Mouse (Mus musculus) bone marrow, adult 2 months (tissue): Measurements from ENCODE around the gene Cep152. TPM values are rescaled to one million over a fixed set of nuclear protein-coding genes. Genes with fewer than 3 reads are reported as not detected.
A peak's percentile ranks its signal among the peaks of the same experiment; 100 is the strongest.

Source experiments
- H3K27ac ChIP-seq: fragments of 200-500 bp; 2 replicates; pipeline ENCODE4 v1.5.1; 2012; ENCODE audit warnings: low read depth, mild to moderate bottlenecking, control low read depth, inconsistent platforms, low read length; ENCODE audit not compliant: control insufficient read depth, poor library complexity, insufficient read depth
- H3K4me1 ChIP-seq: fragments of 200-500 bp; 2 replicates; pipeline ENCODE4 v1.6.1; 2011; ENCODE audit warnings: low read length; ENCODE audit not compliant: control insufficient read depth, insufficient read depth
- H3K4me3 ChIP-seq: fragments of 200-500 bp; replicated peaks from 2 replicates; pipeline ENCODE3; 2011; ENCODE audit warnings: mild to moderate bottlenecking, low read depth, low read length, control low read depth; ENCODE audit not compliant: control insufficient read depth
- CTCF ChIP-seq: fragments of 200-500 bp; IDR thresholded peaks from 2 replicates; pipeline ENCODE4 v1.5.1; 2011; ENCODE audit warnings: low read length, control low read depth; ENCODE audit not compliant: control insufficient read depth, insufficient read depth
- POLR2A ChIP-seq: fragments of 200-500 bp; IDR thresholded peaks from 2 replicates; pipeline ENCODE4 v1.6.1; 2011; ENCODE audit warnings: low read depth, mild to moderate bottlenecking, control low read depth, low read length, borderline replicate concordance; ENCODE audit not compliant: control insufficient read depth
- WGBS: fragments of 180-500 bp; shearing (Covaris S2); methylation state at CpG from one replicate; pipeline ENCODE4 v1.1.7; 2018; 5-methylcytosine and 5-hydroxymethylcytosine counted together
- polyA plus RNA-seq: library from polyadenylated mRNA; stranded (reverse); fragments of >200 nt; gene quantifications from 2 replicates; pipeline ENCODE4 v1.2.4, GENCODE M21; 2011; ENCODE audit warnings: low replicate concordance; ENCODE audit not compliant: missing spikeins, insufficient read depth, insufficient read length

Cep152 gene
- polyA plus RNA-seq, 1 experiment, result 12.9 TPM

DNA sequence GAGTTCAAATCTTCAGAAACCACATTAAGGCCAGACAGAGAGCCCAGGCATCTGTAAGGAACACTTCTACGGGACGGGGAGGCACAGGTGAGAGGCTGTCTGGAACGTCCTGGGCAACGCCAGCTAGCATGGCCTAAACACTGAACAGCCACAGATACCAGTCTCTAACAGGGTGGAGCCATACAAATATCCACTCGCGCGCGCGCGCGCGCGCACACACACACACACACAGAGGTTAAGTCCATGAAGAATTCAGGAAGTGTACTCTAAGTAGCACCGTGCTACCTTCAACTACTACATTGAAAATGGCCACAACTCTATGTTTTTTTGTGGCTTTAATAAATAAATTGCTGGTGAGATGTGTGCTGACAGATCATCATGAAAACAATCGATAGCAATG lies 1.7 kb downstream of the Cep152 start:
- H3K4me3 ChIP-seq, result no peak overlapping the region
- H3K27ac ChIP-seq, result no peak overlapping the region
- no peak for TF ChIP-seq CTCF
- no peak for TF ChIP-seq POLR2A
- 80% methylated on average over 15 of the region's 15 CpGs for WGBS
- no peaks in the 10 kb centered on the region; the same call in 1 of the 2 replicates for H3K4me1 ChIP-seq

DNA sequence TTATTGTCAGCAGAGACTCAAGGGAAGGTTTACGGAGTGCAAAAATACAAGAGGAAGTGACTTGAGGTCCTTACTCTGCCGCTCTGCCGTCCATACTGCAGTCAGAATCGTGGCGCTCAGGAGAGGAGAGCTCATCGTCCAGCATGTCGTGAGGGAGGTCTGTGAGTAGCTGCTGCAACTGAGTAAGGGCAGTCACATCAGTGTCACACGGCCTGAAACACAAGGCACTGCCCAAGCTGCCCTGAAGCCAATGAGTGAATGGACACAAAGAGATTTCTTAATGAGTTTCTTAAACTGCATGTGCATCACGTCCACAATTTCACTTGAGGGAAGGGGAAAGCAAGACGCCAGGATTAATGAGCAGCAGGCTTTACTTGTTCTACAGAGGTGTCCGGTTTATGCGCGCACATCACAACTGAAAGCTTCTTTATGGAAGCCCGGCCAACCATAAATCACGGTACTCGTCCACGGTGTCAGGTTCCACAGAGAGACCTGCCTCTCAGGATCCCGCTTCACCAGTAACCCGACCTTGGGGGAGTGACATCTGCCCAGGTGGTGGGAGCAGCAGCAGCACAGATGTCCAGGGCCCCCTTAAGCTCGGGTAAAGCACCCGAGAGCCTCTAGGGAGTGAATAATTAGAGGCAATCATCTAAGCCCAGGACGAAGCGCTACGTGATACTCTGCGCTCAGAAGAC lies 4.6 kb downstream of the Cep152 start:
- WGBS, result 93% methylated on average over 25 of the region's 25 CpGs
- TF ChIP-seq POLR2A, result no peak
- TF ChIP-seq CTCF, result no peak
- H3K27ac ChIP-seq, result no peak overlapping the region

DNA sequence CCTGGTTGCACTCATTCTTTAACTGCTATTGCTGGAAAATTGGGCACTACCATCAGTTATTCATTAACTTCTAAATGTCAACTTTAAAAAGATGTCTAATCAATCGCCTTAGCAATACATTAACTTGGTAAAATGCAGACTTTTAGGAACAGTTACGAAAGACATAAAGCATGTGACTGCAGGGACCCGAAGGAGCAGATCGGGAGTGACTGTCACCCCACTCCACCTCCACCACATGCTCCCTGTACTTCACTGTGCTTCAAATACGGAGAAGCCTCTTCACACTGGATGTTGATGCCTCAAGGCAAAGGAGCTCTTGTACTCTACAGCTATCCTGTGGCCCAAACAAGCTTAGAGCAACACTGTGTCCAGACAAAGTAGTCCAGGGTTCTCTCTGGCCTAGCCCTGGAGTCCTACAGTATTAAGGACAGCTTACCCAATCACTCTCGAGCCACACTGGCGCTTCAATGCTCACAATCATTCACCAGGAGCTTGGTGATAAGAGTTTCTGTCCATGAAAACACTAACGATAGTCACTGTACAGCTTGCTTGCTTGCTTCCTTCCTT lies 9.0 kb downstream of the Cep152 start:
- Histone ChIP-seq H3K4me1 (no peaks in the 10 kb centered on the region), H3K4me3 (no peak overlapping the region), H3K27ac (no peak overlapping the region)
- 76% methylated on average over 8 of the region's 8 CpGs for WGBS
- TF ChIP-seq POLR2A (no peak), CTCF (no peak)

More for the DNA sequence above, 4.6 kb downstream of the Cep152 start:
- Histone ChIP-seq H3K4me3 (no peak overlapping the region), H3K4me1 (no peaks in the 10 kb centered on the region; the same call in 1 of the 2 replicates)

DNA sequence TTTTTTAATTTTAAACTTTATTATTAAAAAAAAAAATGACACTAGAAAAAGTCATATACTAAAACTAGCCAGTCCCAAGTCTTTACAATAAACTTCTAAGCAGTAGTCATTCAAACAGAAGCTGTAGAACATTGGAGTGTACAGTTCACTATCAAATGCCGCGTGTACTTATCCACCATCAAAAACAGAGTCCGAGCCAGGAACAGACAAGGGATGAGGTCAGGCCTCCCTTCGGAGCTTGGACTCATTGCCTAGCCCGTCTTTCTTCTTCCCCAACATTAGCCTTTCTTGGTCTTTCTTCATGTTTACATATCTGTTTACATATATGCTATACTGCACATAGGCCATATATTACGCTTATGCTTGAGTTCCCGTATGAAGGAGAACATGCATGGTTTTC lies 9.5 kb downstream of the Cep152 start:
- TF ChIP-seq CTCF (no peak), POLR2A (no peak)
- WGBS, result 94% methylated on average over 7 of the region's 7 CpGs
- H3K27ac ChIP-seq, result no peak overlapping the region
- H3K4me1 ChIP-seq, result no peaks in the 10 kb centered on the region
- no peak overlapping the region for H3K4me3 ChIP-seq

DNA sequence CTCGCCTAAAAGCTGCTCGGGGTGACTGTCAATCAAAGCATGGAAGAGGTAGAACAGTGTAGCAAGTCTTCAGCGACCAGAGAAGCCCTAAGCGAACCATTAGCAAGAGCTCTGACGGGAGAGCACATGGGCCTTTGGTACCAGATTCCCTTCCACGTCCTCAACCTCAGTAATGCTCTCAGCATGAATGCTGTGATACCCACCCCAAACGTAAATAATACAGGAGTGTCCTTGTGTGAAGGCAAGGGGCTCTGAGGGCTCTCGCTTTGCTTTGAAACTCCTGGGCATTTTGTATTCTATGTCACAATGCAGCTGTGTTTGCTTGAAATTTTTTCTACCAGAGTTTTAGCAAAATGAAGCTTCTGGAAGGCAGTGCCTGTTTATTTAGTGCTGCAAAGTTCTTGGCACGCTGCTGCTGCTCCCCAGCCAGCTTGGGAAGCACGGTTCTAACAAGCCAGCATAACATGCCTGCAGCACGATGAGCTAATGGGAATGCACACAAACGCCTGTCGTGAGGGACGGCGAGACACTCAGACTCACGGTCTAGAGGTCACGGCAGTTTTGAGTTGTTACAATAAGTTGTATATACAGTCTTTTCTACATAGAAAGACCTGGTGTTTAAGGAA lies 18.6 kb downstream of the Cep152 start:
- WGBS, result 89% methylated on average over 17 of the region's 17 CpGs
- TF ChIP-seq CTCF (no peak), POLR2A (no peak)
- Histone ChIP-seq H3K4me3 (no peak overlapping the region), H3K27ac (no peak overlapping the region), H3K4me1 (no peaks in the 10 kb centered on the region)

DNA sequence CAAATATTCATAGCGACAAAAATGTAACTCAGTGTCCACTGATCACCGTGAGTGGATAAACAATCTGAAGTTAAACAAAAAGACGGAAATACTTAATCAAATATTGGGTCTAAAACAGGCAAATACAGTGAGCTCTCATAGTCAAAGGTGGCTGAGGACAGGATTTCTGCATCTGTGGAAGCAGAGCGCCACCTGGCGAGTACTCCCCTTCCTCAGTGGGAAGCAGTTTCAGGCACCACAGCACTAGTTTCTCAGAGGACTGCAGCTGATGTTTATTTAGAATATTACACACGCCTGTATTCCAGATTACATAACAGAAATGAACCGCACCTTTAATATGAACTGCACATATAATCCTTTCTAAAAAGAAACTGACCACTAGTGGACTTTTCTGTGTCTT lies 20.3 kb downstream of the Cep152 start:
- TF ChIP-seq POLR2A, result no peak
- TF ChIP-seq CTCF, result peak; percentile 56
- H3K4me3 ChIP-seq, result no peak overlapping the region
- no peak overlapping the region for H3K27ac ChIP-seq
- H3K4me1 ChIP-seq, result no peaks in the 10 kb centered on the region
- WGBS, result 83% methylated on average over 7 of the region's 7 CpGs

DNA sequence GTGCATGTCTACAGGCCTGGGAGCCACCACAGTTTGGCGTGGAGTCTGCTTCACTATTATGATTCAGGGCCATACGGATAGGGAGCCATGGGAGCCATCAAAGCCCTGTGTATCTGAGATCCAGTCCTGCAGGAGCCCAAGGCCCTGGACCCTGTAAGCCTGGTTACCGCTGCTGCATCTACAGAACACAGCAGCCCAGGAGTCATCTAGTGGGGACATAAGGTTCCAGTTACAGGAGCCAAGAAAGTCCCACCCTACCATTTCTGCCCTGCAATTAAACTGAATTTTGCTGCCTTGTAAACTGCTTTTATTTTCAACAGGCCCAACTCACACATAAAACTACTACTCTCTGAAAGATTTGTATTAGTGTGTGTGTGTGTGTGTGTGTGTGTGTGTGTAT lies 21.9 kb downstream of the Cep152 start:
- TF ChIP-seq CTCF, result no peak
- TF ChIP-seq POLR2A, result no peak
- H3K4me1 ChIP-seq, result no peaks in the 10 kb centered on the region
- no peak overlapping the region for H3K4me3 ChIP-seq
- 95% methylated on average over 3 of the region's 3 CpGs for WGBS
- no peak overlapping the region for H3K27ac ChIP-seq

DNA sequence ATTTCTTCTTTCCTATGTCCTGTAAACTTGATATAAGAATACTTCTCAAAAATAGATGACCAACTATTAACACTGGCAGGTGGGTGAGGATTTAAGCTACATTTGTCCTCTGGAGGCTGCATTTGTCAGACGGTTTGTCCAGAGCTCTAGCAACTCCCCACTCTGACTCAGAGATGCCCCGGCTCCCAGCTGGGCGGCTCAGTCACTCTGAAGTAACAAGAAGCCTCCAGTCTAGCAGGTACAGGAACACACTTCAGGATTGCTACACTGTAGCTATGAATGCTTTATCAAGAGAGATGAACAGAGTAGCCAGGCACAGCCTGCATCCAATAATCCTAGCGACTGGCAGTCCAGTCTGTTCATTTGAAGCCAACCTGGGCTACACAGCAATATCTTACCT lies 26.0 kb downstream of the Cep152 start:
- H3K4me3 ChIP-seq, result no peak overlapping the region
- H3K4me1 ChIP-seq, result no peaks in the 10 kb centered on the region
- 90% methylated on average over 4 of the region's 4 CpGs for WGBS
- TF ChIP-seq POLR2A (no peak), CTCF (no peak)
- H3K27ac ChIP-seq, result no peak overlapping the region
